Mouse (Mus musculus) common myeloid progenitor, adult 5-6 weeks (primary cell): Measurements from ENCODE around the gene Map4k4. TPM values are rescaled to one million over a fixed set of nuclear protein-coding genes. Genes with fewer than 3 reads are reported as not detected.

Experiments used
- ATAC-seq: replicated peaks from 2 replicates; pipeline ENCODE4 v1.8.0; 2016; ENCODE audit warnings: low read depth, mild to moderate bottlenecking, moderate TSS enrichment, inconsistent platforms; ENCODE audit not compliant: poor library complexity, severe bottlenecking
- total RNA-seq: library from RNA; stranded (forward); fragments of 200-1000, 187-1606 nt; gene quantifications from 2 replicates; pipeline ENCODE4 v1.2.3, GENCODE M21; 2017

Map4k4 gene
- total RNA-seq, 1 experiment from 2014 or later, result 130 TPM

DNA sequence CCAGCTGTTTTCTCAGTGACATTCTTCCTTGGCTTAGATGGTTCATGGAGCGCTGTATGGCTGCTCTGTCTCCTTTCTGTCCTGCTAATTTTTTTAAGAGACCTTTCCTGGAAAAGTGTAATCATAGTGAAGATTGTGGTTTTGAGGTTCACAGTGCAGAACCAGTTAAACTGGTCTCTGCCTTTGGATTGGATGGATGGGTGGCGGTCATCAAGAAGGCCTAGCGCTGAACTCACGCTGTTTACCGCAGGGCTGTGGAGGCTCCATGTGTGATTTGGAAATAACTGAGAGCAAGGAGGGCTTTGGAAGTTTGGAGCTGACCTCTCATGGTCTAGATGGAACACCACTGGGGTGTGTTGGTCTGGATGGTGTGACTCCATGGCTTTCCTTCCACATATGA, 56.0 kb downstream of the Map4k4 start:
- ATAC-seq, result no peak

DNA sequence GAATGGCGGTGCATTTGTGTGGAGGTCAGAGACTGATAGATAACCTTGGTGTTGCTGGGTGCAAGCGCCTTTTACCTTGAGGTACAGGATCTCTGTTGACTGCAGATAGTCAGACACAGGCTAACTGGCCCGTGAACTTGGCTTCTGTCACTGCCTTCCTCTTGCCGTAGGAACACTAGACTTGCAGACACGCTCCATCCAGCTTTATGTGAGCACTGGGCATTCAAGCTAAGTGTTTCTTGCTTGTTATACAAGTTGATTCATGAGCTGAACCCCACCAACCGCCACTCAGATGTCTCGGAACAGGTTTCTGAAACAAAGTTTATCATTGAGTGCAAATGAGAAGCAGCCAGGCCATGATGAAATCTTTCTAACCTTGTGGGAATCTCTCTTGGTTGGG, 57.3 kb downstream of the Map4k4 start:
- no peak for ATAC-seq

DNA sequence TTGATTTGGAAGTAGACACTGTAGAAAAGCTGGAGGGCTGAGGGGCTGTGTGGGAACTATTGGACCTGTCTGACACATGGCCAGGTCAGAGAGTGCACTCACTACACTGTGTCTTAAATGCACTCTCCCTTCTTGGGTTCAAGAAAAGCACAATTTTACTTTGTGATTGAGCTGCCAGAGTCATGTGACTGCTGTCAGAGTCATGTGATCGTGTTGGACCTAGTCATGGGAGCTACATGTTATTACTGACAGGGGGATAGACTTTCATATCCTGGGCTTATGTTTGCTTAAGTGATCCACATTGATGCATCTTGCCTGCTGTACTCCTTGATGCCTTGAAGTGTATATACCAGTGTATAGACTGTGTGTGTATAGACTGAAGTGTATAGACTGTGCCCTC, 59.9 kb downstream of the Map4k4 start:
- no peak for ATAC-seq

DNA sequence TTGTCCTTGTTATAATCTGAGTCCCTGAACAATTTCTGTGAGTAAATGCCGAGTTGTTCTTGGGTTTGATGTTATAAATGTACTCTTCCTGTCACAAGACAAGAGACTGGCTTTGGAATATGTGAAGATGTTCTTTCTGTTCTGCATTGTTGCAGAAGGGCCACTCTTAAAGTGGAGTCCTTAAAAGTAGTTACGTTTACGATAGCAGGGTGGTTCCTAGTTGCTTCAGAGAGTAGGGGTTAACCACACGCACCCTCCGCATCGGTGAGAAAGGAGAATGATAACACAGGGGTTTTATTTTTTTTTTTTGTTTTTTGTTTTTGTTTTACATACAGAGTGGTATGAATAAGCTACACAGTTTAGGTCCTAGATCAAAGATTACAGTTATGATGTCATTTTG, 60.4 kb downstream of the Map4k4 start:
- ATAC-seq, result no peak; the same call in 1 of the 2 replicates

DNA sequence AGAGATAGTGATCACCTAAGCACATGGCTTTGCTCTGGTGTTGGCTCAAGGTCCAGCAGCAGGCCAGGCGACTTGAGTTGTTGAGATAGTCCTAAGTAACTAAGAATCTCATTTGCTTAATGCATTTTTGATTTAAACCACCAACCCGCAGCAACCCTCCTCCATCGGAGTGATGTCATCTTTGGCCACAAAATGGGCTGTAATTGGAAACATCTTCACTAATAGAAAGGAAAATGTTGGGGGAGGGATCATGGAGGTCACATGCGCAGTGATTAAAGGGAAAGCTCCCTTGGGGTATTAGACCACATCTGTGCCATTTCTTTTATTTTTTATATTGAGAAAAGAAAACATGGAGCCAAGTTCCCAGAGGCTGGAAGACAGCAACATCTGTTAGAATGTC, 61.6 kb downstream of the Map4k4 start:
- ATAC-seq, result no peak

DNA sequence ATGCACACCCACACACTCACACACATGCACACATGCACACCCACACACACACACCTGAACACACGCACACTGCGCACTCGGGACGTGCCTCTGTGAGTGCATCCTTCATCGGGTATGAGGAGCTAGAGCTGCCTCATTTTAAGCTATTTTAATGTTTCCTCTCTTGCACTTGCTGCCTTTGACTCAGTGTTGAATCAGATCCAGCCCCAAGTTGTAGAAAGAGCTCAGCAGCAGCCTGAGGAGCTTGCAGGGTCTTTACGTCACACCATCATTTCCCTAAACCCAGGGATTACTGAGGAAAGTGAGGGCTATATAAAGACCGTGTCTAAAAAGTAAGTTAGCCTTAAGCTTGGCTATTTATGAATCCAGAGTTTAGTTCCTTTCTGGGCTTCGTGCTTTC, 62.1 kb downstream of the Map4k4 start:
- no peak for ATAC-seq

DNA sequence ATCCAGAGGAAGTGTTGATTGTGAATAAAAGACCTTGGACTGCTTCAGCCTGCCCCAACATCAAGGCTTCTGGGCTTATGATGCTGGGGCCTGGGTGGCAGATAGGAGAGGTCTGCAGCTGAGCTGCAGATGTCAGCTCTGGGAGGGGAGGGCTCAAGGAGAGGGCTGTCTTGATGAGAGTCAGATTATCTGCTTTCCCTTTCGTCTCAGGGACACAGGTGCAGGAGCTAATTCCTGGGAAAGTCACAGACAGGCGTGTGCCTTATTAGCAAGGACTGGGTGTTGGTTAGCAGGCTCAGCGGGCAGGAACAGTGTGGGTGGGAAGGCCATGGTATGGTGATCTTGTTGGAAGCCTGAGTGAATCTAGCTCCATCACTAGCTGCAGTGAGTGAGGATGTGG, 63.1 kb downstream of the Map4k4 start:
- ATAC-seq, result no peak

DNA sequence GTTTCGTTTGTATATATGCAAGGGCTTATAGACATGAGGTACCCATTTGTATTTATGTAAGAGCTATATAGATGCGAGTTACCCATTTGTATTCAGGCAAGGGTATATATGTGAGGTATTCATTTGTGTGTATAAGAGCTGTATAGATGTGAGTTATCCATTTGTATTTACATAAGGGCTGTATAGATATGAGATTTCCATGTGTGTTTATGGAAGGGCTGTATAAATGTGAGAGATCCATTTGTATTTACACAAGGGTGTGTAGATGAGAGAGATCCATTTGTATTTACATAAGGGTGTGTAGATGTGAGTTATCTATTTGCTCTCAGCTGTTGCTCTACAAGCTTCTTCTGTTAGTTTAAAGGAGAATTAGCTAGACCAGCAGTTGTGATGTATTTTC, 63.7 kb downstream of the Map4k4 start:
- ATAC-seq, result no peak

DNA sequence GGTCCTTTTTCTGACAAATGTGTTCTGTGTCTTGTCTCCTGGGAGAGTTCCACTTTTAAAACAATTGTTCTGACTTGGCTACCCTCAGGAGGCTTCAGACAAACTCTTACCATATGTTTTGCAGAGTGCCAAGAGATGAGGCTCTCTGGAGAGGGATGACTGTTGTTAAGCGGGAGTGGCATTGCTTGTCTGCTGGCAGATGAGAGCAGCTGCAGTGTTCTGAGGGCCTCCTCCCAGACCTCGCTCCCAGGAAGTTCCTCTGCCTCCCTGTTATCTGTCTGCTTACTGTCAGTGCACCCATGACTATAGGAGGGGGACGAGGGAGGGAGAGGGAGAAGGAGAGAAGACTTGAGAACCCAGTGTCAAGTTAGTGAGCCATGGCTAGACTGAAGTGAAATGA, 64.7 kb downstream of the Map4k4 start:
- ATAC-seq, result no peak

DNA sequence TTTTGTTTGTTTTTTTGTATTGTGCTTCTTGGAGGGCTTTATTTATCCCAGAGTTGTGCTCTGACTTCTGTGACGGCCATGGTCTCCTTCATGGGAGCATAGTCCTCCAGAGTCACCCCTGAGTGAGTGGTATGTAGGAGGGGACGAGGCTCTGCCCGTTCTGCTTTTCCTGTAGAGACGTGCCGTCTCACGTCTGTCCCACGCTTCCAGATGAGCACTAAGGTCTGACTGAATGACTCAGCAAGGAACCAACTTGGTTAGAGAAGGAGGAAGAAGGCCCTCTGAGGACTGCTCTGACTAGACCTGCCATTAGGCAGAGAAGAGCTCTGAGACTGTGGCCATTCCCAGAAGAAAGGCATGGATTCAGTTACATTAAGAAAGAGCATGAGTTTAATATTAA, 68.3 kb downstream of the Map4k4 start:
- peak; percentile 91 for ATAC-seq

DNA sequence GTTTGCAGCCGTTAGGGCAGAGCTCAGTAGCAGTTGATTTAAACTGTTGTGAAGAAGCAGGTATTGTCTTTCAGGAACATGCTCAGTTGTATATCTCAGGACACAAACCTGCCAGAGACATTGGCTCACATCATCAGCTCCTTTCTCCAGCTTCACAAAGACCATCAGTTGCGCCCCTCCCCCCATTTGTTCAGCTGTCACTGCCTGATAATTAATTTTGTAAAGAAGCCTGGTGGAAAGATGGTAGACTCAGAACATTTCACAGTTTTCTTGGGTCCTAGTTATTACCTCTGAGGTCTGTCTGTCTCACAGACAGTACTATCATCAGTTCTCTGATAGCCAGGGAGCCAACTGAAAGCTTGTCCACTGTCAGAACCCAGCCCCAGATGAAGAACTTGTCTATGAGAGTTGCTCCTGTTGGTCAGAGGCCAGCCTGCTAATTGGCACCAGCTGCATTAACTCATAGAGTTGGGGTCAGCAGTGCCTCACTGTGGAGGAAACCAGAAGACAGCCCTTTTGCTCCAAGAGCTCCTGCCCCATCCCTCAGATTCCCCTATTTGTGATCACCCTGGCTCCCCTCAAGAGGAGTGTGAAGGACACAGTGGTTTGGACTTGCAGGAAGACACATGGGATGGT, 69.2 kb downstream of the Map4k4 start:
- no peak for ATAC-seq

DNA sequence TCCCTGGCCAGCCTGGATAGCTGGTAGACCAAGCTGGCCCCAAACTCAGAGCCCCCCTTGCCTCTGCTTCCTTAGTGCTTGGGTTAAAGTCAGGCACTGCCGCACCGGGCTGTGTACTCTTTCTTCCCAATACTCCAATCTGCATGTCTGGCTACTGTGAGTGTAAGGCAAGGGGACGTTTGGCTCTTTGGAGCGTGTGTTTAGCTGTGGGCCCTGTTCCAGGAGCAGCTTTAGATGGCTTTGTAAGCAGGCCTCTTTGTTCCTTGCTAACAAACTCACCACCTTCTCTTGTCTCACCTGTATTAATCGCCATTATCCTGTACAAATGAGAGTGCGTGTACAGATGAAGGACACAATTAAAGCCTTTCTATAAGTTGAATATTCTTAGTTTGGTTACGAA, 71.7 kb downstream of the Map4k4 start:
- ATAC-seq, result no peak

DNA sequence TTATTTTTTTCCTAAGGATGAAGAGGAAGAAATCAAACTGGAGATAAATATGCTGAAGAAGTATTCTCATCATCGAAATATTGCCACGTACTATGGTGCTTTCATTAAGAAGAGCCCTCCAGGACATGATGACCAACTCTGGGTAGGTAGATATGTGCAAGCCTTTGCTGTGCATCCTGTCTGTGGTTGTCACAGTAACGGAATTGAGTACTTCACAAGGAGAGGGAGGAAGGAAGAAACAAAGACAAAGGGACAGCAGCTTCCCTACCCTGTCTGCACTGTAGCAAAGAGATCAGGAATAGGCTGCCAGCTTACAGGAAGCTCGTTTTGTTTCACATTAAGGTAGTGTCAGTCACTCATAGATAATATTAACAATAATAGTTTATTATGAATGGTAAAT, 73.2 kb downstream of the Map4k4 start:
- no peak for ATAC-seq

DNA sequence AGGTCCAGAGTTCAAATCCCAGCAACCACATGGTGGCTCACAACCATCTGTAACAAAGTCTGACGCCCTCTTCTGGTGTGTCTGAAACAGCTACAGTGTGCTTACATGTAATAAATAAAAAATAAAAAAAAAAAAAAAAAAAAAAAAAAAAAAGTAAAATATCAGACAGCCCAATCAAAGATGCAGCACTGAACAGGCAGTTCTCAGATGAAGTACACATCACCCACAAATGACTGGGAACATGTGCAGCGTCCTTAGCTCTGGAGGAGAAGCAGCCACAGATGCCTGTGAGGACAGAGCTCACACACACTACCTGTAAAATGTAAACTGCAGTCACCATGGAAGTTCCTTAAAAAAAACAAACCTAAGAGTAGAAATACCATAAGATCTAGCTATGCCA, 74.3 kb downstream of the Map4k4 start:
- ATAC-seq, result no peak

DNA sequence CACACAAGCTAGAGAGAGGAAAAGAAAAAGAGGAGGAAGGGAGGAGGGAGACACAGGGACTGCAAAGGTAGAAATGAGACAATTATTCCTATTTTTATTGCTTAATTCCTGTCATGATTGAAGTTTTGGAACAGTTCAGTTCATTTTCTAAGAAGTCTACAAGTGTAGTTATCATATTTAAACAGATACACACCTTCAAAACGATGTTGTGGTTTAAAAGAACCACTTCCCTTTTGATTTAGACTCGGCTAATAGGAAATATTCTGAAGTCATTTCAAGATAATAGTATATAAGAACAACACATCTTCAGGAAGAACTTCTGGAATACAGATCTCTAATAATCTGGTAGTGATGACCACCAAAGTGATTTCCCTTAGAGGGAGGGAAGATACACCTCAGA, 75.4 kb downstream of the Map4k4 start:
- no peak for ATAC-seq

DNA sequence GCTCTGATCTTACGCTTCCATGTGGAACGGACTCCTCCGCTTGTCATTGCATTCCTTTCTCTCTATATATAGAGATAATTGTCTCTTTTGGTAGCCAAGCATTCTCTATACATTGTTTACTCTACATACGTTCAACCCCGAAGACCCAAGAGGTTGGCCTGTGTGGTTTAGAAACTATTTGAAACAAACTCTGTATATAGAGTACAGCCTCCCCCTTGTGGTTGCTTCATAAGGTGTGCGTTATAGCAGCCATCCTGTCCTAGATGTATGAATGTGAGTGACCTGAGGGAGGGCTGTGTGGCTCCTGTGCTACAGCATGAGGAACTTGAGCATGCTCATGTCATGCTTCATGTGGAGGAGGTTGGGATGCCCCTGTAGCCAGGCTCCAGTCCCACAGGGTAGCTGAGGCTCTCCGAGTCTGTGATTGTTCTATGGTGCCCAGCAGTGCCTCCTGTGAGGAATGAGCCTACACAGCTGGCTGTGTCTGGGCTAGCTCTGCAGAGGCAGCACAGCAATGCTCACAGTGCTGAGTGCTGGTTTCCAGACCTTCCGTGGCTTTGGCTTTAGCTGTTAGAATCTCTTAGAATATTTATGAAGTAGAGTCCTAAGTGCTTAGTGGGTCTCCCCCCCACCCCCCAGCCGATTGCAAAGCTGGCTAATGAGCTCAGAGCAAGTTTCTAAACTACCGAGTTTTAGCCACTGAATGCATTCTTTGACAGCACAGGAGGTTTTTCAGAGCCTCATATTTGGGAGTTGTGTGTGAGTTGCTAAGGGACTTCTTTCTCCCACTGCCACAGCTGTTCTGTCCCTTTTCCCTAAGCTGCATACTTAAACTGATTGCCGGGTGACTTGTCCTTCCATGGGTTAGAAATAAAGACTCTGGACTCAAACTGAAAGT, 76.4 kb downstream of the Map4k4 start:
- ATAC-seq, result peak; percentile 57; the same call in 1 of the 2 replicates

DNA sequence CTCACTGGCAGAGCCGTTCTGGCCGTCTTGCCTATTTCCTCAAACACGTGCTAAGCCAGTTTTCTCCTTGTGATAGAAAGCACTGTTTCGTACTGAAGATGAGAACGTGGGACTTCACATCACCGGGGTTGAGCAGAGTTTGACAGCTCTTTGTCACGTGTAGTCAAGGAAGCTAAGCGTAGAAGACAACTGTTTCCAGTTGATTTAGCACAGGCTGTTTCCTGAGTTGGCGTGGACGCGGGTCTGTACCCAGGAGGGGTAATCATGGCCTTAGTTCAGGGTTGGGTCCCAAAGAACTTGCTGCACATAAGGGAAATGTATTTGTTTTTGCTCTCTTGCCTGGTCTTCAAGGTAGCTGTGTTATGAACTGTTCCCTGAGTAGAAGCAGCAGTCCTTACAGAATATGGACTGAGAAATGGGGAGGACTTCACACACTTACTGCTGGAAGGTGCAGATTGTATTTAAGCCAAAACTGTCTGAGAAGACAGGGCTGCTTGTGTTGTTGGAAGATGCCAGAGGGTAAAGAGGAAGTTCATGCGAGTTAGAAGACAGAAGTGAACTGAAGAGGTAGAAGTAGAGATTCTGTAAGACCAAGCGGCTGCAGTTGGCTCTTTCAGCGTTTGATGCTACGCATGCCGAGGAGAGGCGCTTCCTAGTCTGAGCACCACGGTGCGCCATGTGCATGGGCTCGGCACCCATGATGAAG, 78.2 kb downstream of the Map4k4 start:
- ATAC-seq, result peak; percentile 42

DNA sequence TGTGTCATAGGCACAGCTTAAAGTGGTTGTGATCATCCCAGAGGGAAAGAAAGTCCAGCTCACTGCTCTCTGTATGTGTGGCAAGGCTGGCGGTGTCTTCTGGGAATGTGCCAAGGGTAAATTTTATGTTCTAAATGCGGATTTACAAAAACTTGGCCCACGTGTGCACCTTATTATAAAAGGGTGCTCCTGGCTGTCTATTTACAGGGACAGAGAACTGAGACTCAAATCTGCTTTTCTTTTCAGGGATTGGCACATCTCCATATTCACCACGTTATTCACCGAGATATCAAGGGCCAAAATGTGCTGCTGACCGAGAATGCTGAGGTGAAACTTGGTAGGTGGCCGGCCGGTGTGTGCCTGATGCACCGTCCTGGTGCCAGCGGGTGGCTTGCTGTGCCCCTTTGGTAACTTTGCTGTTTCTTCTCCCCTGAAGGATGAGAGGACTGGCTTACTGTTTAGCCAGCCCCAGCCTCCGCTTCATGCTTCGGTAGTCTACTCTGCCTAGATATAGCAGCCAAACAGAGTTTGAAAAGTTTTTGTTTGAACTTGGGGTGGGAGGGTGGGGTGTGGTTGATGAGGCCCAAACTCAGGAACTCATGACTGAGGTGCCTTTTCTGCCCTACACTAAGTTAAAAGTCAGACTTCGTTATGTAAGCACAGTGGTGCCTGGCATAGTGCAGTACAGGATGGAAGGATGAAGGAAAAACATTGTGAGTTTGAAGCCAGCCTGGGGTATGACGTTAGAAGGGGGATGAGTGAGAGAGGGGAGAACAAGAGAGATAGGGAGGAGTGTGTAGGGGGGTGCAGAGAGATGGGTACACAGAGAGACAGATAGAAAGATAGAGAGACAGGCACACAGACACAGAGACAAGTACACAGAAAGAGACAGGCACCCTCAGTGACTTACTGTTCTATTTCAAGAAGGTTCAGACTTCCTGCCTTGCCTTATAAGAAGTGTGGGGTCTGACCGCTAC, 79.9 kb downstream of the Map4k4 start:
- ATAC-seq, result no peak

DNA sequence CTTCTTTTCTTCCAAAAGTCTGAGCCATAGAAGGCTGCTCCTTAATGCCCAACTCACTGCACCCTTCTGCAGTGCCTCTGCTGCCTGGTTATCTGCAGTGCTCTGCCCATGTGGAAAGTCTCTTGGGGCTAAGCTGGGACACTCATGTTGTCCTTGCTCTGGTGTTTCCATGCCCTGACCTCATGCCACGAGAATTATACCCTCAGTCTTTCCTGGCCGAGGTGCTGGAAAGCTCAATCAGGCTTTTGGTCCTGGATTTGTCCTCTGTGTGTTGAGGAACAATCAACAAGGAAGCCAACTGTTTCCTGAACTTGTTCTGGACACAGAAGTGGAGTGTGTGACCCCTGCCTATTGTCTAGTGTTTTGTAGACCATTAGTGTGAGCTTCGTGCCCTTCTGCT, 81.3 kb downstream of the Map4k4 start:
- ATAC-seq, result no peak
